Mouse (Mus musculus): ENCODE data around the gene Smim6.

DNA sequence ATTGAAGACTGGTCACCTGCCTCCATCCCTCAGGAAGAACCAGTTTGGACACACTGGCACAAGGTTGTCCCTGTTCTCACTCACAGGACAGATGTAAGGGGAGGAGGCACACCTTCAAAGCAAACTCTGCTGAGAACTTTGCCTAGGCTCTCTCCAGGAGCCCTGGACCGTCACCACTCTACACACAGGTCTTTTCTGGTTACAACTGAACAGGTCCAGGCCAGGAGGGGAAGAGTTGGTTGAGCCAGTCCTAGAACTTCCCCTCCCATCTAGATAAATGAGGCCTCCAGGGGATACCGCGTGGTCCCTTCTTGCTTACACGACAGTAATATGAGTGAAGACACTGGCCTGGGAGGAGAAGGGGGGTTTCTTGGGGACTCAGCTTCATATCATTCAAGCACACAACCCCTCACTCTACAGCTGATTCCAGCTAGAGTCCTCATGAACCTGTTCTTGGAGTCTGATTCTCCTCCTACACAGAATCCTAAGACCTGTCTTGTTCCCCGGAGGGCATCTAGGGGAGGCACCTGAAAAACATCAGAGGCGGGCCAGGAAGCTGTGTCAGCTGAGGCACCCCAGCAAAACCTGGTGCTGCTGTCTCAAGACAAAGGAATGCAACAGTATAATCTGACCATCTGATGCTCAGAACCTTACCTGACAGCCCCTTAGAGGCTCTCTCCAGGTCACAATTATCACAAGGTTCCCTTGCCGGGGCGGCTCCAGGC is 7.4 kb upstream of the Smim6 start:
- TF ChIP-seq CTCF (IDR thresholded peaks at IDR 0.05; ENCODE audit: low read depth, low read length): no peak
- no peak for TF ChIP-seq GATA1 (IDR thresholded peaks at IDR 0.05; ENCODE audit: borderline replicate concordance, low read length)
- no peak for TF ChIP-seq TAL1 (conservative IDR thresholded peaks at IDR 0.05; ENCODE audit: low read depth, low read length)
- TF ChIP-seq POLR2AphosphoS5 (IDR thresholded peaks at IDR 0.05; ENCODE audit: insufficient replicate concordance, low read depth, low read length): no peak

Measured in G1E (cell line).